Mouse (Mus musculus) lung, postnatal 0 days (tissue): ENCODE measurements around the gene Cmip. TPM values are rescaled to one million over a fixed set of nuclear protein-coding genes. Genes with fewer than 3 reads are reported as not detected.

Experiments used
- ATAC-seq: fragments of 200-750 bp; cut with Nextera tagmentation; 2 replicates; pipeline ENCODE4 v1.8.0; 2017; ENCODE audit warnings: moderate library complexity
- DNase-seq: peaks from one replicate; pipeline ENCODE4 v3.0.0-alpha.2; 2016; ENCODE audit warnings: low spot score
- H3K27ac ChIP-seq: fragments of 300-500 bp; sonication (generic); 2 replicates; pipeline ENCODE4 v1.5.1; 2014; ENCODE audit warnings: antibody characterized with exemption, mild to moderate bottlenecking, low read length, mixed read lengths
- H3K27me3 ChIP-seq: fragments of 300-500 bp; sonication (generic); replicated peaks from 2 replicates; pipeline ENCODE4 v1.6.1; 2014; ENCODE audit warnings: low read length, mixed read lengths; ENCODE audit not compliant: insufficient read depth
- H3K36me3 ChIP-seq: fragments of 300-500 bp; sonication (generic); 2 replicates; pipeline ENCODE4 v1.6.1; 2014; ENCODE audit warnings: low read length, mixed read lengths; ENCODE audit not compliant: insufficient read depth
- H3K4me1 ChIP-seq: fragments of 300-500 bp; sonication (generic); 2 replicates; pipeline ENCODE4 v1.6.1; 2014; ENCODE audit warnings: antibody characterized with exemption, low read depth, low read length, mixed read lengths; ENCODE audit not compliant: insufficient read depth
- H3K4me2 ChIP-seq: fragments of 300-500 bp; sonication (generic); replicated peaks from 2 replicates; pipeline ENCODE4 v1.6.1; 2014; ENCODE audit warnings: low read depth, mild to moderate bottlenecking, low read length, moderate library complexity, mixed read lengths
- H3K4me3 ChIP-seq: fragments of 300-500 bp; sonication (generic); 2 replicates; pipeline ENCODE4 v1.5.1; 2014; ENCODE audit warnings: low read depth, low read length
- H3K9ac ChIP-seq: fragments of 300-500 bp; sonication (generic); replicated peaks from 2 replicates; pipeline ENCODE4 v1.6.1; 2014; ENCODE audit warnings: low read depth, mild to moderate bottlenecking
- H3K9me3 ChIP-seq: fragments of 300-500 bp; sonication (generic); 2 replicates; pipeline ENCODE4 v1.6.1; 2016; ENCODE audit warnings: low read length, mixed read lengths
- CTCF ChIP-seq: IDR thresholded peaks from 2 replicates; pipeline ENCODE4 v1.5.1; 2016; ENCODE audit warnings: antibody characterized with exemption, mild to moderate bottlenecking
- EP300 ChIP-seq: IDR thresholded peaks from 2 replicates; pipeline ENCODE4 v1.6.1; 2016; ENCODE audit warnings: antibody characterized with exemption, mild to moderate bottlenecking, control low read depth
- WGBS: fragments of 180-500 bp; shearing (Covaris S2); extraction: QIAGEN DNeasy Blood & Tissue Kit; methylation state at CpG from one replicate; pipeline ENCODE4 v1.1.7; 2014; 5-methylcytosine and 5-hydroxymethylcytosine counted together
- polyA plus RNA-seq: library from polyadenylated mRNA; unstranded; fragments of >200 nt; fragmentation: Nextera tagmentation; extraction: Ambion mirVana; gene quantifications from 2 replicates; pipeline ENCODE4 v1.2.1, GENCODE M21; 2015

Gene Cmip
- polyA plus RNA-seq, 1 experiment from 2014 or later = 27.6 TPM

DNA sequence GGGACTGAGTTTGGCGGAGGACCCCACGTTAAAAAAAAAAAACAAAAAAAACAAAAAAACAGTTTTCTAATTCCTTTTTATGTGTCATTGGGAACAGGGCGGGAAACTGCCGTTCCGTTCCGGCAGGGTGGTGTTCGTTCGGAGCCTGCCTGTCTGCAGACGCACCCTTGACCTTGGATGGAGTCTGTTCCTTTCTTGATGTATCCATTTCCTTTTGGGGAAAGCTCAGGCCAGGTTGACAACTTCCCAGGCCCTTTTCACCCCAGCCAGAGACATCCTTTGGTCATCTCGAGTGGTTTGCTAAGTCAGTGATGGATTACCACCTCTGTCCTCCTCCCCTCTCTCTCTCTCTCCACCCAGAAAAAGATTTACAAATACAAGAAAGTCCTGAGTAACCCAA, 154.0 kb downstream of the Cmip start:
- H3K36me3 ChIP-seq = no peaks in the 10 kb centered on the region
- WGBS = 47% methylated on average over 10 of the region's 10 CpGs
- TF ChIP-seq CTCF (no peak), EP300 (0 out of 2 replicates have a peak, but pooled peaks have one; percentile 34)
- ATAC-seq (peak; percentile 33; the same call in 1 of the 2 replicates), DNase-seq (no peak)
- H3K27ac ChIP-seq = no peak overlapping the region
- no peaks in the 10 kb centered on the region for H3K9me3 ChIP-seq
- no peak overlapping the region for H3K9ac ChIP-seq
- no peaks in the 10 kb centered on the region for H3K27me3 ChIP-seq
- H3K4me3 ChIP-seq = no peak overlapping the region
- H3K4me2 ChIP-seq = no peak overlapping the region
- H3K4me1 ChIP-seq = no peaks in the 10 kb centered on the region; the same call in 1 of the 2 replicates

DNA sequence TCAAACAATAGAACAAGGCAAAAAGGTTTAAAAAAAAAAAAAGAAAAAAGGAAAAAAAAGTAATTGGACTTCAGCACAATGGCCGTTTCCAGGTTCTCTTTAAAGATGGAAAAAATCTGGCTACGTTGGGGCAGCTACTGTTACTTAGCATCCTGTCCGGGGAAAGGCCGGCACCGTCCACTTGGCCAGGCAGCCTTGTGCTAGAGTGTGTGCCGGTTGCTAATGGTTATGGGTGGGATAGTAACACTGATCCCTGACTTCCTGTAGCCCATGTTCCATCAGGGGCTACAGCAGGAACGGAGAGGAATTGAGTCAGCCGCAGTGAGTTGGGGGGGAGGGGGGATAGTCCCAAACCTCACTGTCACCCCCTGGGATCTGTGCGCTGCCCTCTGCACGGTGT, 155.4 kb downstream of the Cmip start:
- 80% methylated on average over 10 of the region's 10 CpGs for WGBS
- Histone ChIP-seq H3K4me3 (no peak overlapping the region), H3K4me1 (no peaks in the 10 kb centered on the region; the same call in 1 of the 2 replicates), H3K9me3 (no peaks in the 10 kb centered on the region), H3K36me3 (no peaks in the 10 kb centered on the region), H3K27ac (no peak overlapping the region), H3K9ac (no peak overlapping the region), H3K4me2 (no peak overlapping the region), H3K27me3 (no peaks in the 10 kb centered on the region)
- TF ChIP-seq EP300 = no peak
- ATAC-seq = no peak
- DNase-seq = no peak

DNA sequence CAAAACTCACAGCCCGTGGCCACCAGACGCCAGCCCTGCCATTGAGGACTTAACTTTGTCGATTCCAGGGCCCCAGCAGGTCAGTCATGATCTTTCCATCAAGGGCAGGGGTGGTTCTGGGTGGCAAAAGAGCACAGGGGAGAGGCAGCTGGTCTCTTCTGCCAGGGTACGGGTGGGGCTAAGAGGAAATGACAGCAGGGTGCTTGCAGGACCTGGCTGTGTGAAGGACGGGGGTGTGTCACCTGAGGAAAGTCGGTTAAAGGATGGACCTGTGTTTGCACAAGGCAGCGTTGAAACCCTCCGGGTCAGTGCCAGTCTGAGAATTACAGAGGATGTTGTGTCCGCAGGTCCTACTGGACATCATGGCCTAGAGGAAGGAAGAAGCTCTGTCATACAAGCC, 161.0 kb downstream of the Cmip start:
- 82% methylated on average over 9 of the region's 9 CpGs for WGBS
- TF ChIP-seq CTCF = no peak
- TF ChIP-seq EP300 = peak; percentile 54; the same call in 1 of the 2 replicates
- Histone ChIP-seq H3K4me1 (no peaks in the 10 kb centered on the region), H3K4me3 (no peak overlapping the region), H3K4me2 (no peak overlapping the region), H3K9ac (no peak overlapping the region), H3K27ac (no peak overlapping the region), H3K9me3 (no peaks in the 10 kb centered on the region), H3K36me3 (peaks cover 1% of the 10 kb centered on the region; the same call in 1 of the 2 replicates), H3K27me3 (no peaks in the 10 kb centered on the region)
- ATAC-seq (no peak), DNase-seq (no peak)

DNA sequence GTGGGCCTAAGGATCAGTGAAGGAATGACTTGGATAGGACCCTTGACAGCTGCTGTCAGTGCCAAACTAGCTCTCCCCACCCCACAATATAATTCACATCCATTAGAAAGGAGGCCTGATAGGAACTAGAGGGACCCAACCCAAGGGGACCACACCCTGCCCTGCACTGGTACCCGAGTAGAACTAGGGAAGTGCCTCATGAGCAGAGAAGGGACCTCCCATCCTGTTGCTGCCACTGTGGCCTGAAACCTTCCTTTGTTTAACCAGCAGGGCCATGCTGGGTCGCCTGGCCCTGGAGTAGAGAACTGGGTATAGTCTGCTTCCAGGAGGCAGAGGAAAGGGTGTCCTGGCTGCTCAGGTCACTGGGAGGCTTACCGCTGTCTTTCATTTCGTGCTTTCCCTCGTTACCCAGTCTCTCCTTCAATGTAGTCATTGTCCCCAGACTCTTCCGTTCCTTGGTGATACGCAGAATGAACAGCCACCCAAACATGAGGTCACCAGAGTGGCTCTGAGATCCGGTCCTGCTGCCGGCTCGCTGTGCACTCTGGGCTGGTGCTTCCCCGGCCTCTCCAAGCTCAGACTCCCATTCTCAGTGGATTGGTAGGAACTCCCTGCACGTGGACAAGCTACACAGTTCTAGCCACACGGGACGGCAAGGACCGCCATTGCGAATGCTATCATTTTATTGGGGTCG, 164.1 kb downstream of the Cmip start:
- ATAC-seq (peak; percentile 84), DNase-seq (peak; percentile 50)
- Histone ChIP-seq H3K9ac (no peak overlapping the region), H3K27me3 (no peaks in the 10 kb centered on the region), H3K4me2 (no peak overlapping the region), H3K4me3 (no peak overlapping the region), H3K4me1 (no peaks in the 10 kb centered on the region), H3K27ac (no peak overlapping the region), H3K36me3 (peaks cover 16% of the 10 kb centered on the region), H3K9me3 (no peaks in the 10 kb centered on the region)
- peak; percentile 73; the same call in 1 of the 2 replicates for TF ChIP-seq EP300
- TF ChIP-seq CTCF = 0 out of 2 replicates have a peak, but pooled peaks have one; percentile 16
- WGBS = 81% methylated on average over 17 of the region's 17 CpGs

DNA sequence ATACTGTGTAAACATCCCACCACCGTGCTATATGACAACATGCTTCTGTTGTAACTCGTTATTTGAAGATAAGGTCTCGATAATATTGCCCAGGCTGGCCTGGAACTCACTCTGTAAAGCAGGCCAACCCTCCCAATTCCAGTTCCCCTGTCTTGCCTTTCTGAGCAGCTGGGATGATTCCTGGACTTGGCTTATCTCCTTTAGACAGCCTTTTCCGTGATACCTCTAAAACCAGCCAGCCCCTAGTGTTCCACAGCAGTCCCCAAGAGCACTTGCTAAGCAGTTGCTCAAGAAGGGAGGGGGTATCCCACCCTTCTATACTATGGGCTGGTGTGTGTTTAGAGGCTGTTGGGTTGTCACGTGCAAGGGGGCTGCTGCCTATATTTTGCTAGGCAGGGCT, 165.0 kb downstream of the Cmip start:
- Histone ChIP-seq H3K9me3 (no peaks in the 10 kb centered on the region), H3K27ac (no peak overlapping the region), H3K4me2 (no peak overlapping the region), H3K9ac (no peak overlapping the region), H3K36me3 (peaks cover 23% of the 10 kb centered on the region), H3K27me3 (no peaks in the 10 kb centered on the region), H3K4me1 (no peaks in the 10 kb centered on the region), H3K4me3 (no peak overlapping the region)
- no peak for DNase-seq
- TF ChIP-seq CTCF (no peak), EP300 (no peak)
- ATAC-seq = no peak
- 38% methylated on average over 5 of the region's 5 CpGs for WGBS

DNA sequence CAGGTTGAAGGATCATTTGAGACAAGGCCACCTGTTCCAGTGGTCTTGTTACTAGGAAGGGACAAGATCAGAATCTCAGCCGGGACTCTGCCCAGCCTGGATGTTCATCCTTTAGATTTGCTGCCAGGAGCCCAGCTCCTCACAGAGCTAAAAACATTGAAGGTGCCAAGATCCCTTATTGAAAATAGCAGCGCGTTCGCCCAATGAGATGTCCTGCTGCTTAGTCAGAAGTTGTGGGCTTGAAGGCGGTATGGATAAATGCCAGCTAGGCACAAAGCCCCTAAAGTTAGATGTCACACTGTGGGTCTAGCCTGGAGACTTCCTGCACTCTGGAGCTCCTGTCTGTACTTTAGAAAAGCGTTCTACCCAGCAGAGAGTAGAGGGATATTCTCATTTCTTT, 165.5 kb downstream of the Cmip start:
- Histone ChIP-seq H3K27me3 (no peaks in the 10 kb centered on the region), H3K27ac (no peak overlapping the region), H3K4me1 (no peaks in the 10 kb centered on the region), H3K36me3 (peaks cover 23% of the 10 kb centered on the region), H3K4me3 (no peak overlapping the region), H3K9ac (no peak overlapping the region), H3K9me3 (no peaks in the 10 kb centered on the region), H3K4me2 (no peak overlapping the region)
- no peak for ATAC-seq
- TF ChIP-seq EP300 = no peak
- no peak for TF ChIP-seq CTCF
- WGBS = 83% methylated on average over 6 of the region's 6 CpGs
- DNase-seq = no peak
